Mouse (Mus musculus) ES-Bruce4 (cell line): ENCODE measurements around the gene Otog.

Experiments
- CTCF ChIP-seq: IDR thresholded peaks from one replicate; pipeline ENCODE4 v1.8.1; 2011; ENCODE audit warnings: low read depth, low read length
- POLR2A ChIP-seq: IDR thresholded peaks from one replicate; pipeline ENCODE4 v1.8.1; 2011; ENCODE audit warnings: low read length; ENCODE audit not compliant: insufficient read depth

GRCm38 (mm10) chr7:46286391-46286790, 45.6 kb downstream of the Otog start:
- TF ChIP-seq POLR2A (no peak), CTCF (no peak)
